ENCODE assay signal across 13 mouse cellular contexts in genomic region chr15:80742991-80743474, GRCm38 (mm10). TPM values are rescaled to one million over a fixed set of nuclear protein-coding genes. Genes with fewer than 3 reads are reported as not detected.
DNase-seq lines count a peak whose midpoint lies in the region; ATAC-seq and TF ChIP-seq lines count a peak whose summit lies in the region.
"Had no signal": no experiment of that assay in that cellular context is flagged by ENCODE, and none has a peak within 500 bp of the region (broad histone marks: within the 10 kb centered on the region; RNA-seq: fewer than 3 reads in every experiment).

No protein-coding gene starts in this region.

- no peak overlapping the region for H3K4me2 ChIP-seq in forebrain, embryonic 13.5 days
- H3K4me2 ChIP-seq in hindbrain, embryonic 11.5 days (replicated peaks; ENCODE audit: low read depth, low read length) = no peak overlapping the region
- H3K4me2 ChIP-seq: embryonic facial prominence, embryonic 13.5 days; limb, embryonic 13.5 days had no signal

- no peak overlapping the region for H3K9ac ChIP-seq in MEL (ENCODE audit: control insufficient read depth, low read depth, low read length, poor library complexity, severe bottlenecking)
- H3K9ac ChIP-seq in forebrain, embryonic 13.5 days = no peak overlapping the region
- no peak overlapping the region for H3K9ac ChIP-seq in hindbrain, embryonic 11.5 days (ENCODE audit: low read depth, low read length)
- H3K9ac ChIP-seq: embryonic facial prominence, embryonic 13.5 days; limb, embryonic 13.5 days had no signal

- TF ChIP-seq RAD21 in MEL (IDR thresholded peaks at IDR 0.05; ENCODE audit: low read depth, low read length) = no peak

- TF ChIP-seq POLR2A in MEL (IDR thresholded peaks at IDR 0.05; ENCODE audit: control insufficient read depth in 1 of 2, insufficient read depth in 1 of 2, low read depth in 1 of 2, low read length in 2 of 2, poor library complexity in 1 of 2) = no peak

- ATAC-seq in hematopoietic stem cell, adult 5-6 weeks (replicated peaks in 1 of 2; ENCODE audit: insufficient read depth in 1 of 2, low FRiP score in 2 of 2, low TSS enrichment in 1 of 2, low read depth in 1 of 2, poor library complexity in 2 of 2, severe bottlenecking in 2 of 2) = peak; percentile 58 to 81; a peak in 3 of 4 replicates
- ATAC-seq in monocyte, adult 5-6 weeks (replicated peaks; ENCODE audit: insufficient number of reproducible peaks, low FRiP score, low TSS enrichment, poor library complexity, severe bottlenecking) = peak; percentile 71
- ATAC-seq in forebrain, embryonic 13.5 days = no peak
- no peak for ATAC-seq in hindbrain, embryonic 11.5 days (ENCODE audit: low FRiP score)

- intact Hi-C loops in gastrocnemius, adult 2 months (cut with DNase I) = no loop called here
- intact Hi-C loops in gastrocnemius, postnatal 36 days (cut with DNase I) = no loop called here

- no peak for TF ChIP-seq EP300 in MEL (IDR thresholded peaks at IDR 0.05; ENCODE audit: low read depth in 1 of 2, low read length in 2 of 2)

- WGBS in forebrain, embryonic 13.5 days = 88% methylated on average over 3 of the region's 3 CpGs
- WGBS in hindbrain, embryonic 11.5 days = 92% methylated on average over 3 of the region's 3 CpGs

- no peaks in the 10 kb centered on the region; a peak in 1 of 4 replicates for H3K27me3 ChIP-seq in MEL (ENCODE audit: control insufficient read depth in 1 of 2, insufficient read depth in 2 of 2, low read length in 2 of 2)
- H3K27me3 ChIP-seq in forebrain, embryonic 13.5 days = no peaks in the 10 kb centered on the region
- H3K27me3 ChIP-seq in hindbrain, embryonic 11.5 days (ENCODE audit: control insufficient read depth, insufficient read depth, low read length) = no peaks in the 10 kb centered on the region
- H3K27me3 ChIP-seq: embryonic facial prominence, embryonic 13.5 days; limb, embryonic 13.5 days had no signal

- H3K9me3 ChIP-seq in MEL (replicated peaks; ENCODE audit: insufficient read depth, low read length) = no peaks in the 10 kb centered on the region
- H3K9me3 ChIP-seq in forebrain, embryonic 13.5 days (replicated peaks) = no peaks in the 10 kb centered on the region
- H3K9me3 ChIP-seq in hindbrain, embryonic 11.5 days (ENCODE audit: control insufficient read depth, low read length) = no peaks in the 10 kb centered on the region
- H3K9me3 ChIP-seq: embryonic facial prominence, embryonic 13.5 days; limb, embryonic 13.5 days had no signal

- peaks cover 0 to 41% of the 10 kb centered on the region in 2 experiments; a peak in 2 of 4 replicates for H3K36me3 ChIP-seq in MEL (ENCODE audit: control insufficient read depth in 1 of 2, insufficient read depth in 2 of 2, low read length in 2 of 2)
- H3K36me3 ChIP-seq in forebrain, embryonic 13.5 days (ENCODE audit: poor library complexity, severe bottlenecking) = no peaks in the 10 kb centered on the region
- H3K36me3 ChIP-seq in hindbrain, embryonic 11.5 days (ENCODE audit: control insufficient read depth, insufficient read depth, low read length) = no peaks in the 10 kb centered on the region
- H3K36me3 ChIP-seq: embryonic facial prominence, embryonic 13.5 days; limb, embryonic 13.5 days had no signal

- no peaks in the 10 kb centered on the region for H3K79me2 ChIP-seq in MEL (ENCODE audit: control insufficient read depth, insufficient read depth, low read length, poor library complexity)

- H3K27ac ChIP-seq in gastrocnemius, adult 2 months = peak overlapping the region; percentile 28; the same call in 1 of the 2 replicates
- peak overlapping the region; percentile 31; the same call in 1 of the 2 replicates for H3K27ac ChIP-seq in MEL (ENCODE audit: control insufficient read depth, low read depth, low read length)
- H3K27ac ChIP-seq in forebrain, embryonic 13.5 days = no peak overlapping the region
- no peak overlapping the region for H3K27ac ChIP-seq in hindbrain, embryonic 11.5 days (ENCODE audit: low read depth, low read length)
- H3K27ac ChIP-seq: embryonic facial prominence, embryonic 13.5 days; limb, embryonic 13.5 days had no signal

- TF ChIP-seq CTCF in gastrocnemius, adult 2 months (IDR thresholded peaks at IDR 0.05) = no peak
- TF ChIP-seq CTCF in MEL (IDR thresholded peaks at IDR 0.05 in 2 of 3, conservative IDR thresholded peaks at IDR 0.05 in 1 of 3; ENCODE audit: control insufficient read depth in 1 of 3, insufficient read depth in 1 of 3, low read depth in 2 of 3, low read length in 3 of 3, poor library complexity in 1 of 3, severe bottlenecking in 1 of 3) = no peak

- no peak overlapping the region for H3K4me3 ChIP-seq in gastrocnemius, adult 2 months
- H3K4me3 ChIP-seq in MEL (ENCODE audit: control insufficient read depth in 1 of 2, insufficient read depth in 1 of 2, low read depth in 2 of 2, low read length in 2 of 2) = no peak overlapping the region
- H3K4me3 ChIP-seq in forebrain, embryonic 13.5 days = no peak overlapping the region
- no peak overlapping the region for H3K4me3 ChIP-seq in hindbrain, embryonic 11.5 days (ENCODE audit: low read depth, low read length)
- H3K4me3 ChIP-seq: embryonic facial prominence, embryonic 13.5 days; limb, embryonic 13.5 days had no signal

- H3K4me1 ChIP-seq in MEL (ENCODE audit: control insufficient read depth in 1 of 2, insufficient read depth in 2 of 2, low read length in 2 of 2) = peaks cover 24 to 35% of the 10 kb centered on the region in 2 experiments
- H3K4me1 ChIP-seq in forebrain, embryonic 13.5 days = no peaks in the 10 kb centered on the region
- no peaks in the 10 kb centered on the region for H3K4me1 ChIP-seq in hindbrain, embryonic 11.5 days (replicated peaks; ENCODE audit: control insufficient read depth, insufficient read depth, low read length)
- H3K4me1 ChIP-seq: limb, embryonic 13.5 days had no signal

- no peak for DNase-seq in gastrocnemius, adult 2 months
- no peak for DNase-seq in gastrocnemius, postnatal 25 days
- peak; percentile 62 for DNase-seq in MEL (ENCODE audit: low read depth, low spot score)
- DNase-seq in gastrocnemius, postnatal 36 days = no peak
- DNase-seq in hindbrain, embryonic 11.5 days (ENCODE audit: low spot score) = no peak
- DNase-seq: adrenal gland, postnatal 10 days; kidney, adult 11 months; right cerebral cortex, postnatal 4 days had no signal

TF ChIP-seq in MEL, 35 proteins besides CTCF, POLR2A, EP300 and RAD21:
- no peak for TF ChIP-seq E2F4 (IDR thresholded peaks at IDR 0.05; ENCODE audit: borderline replicate concordance, low read depth, low read length)
- no peak for TF ChIP-seq ZKSCAN1 (IDR thresholded peaks at IDR 0.05; ENCODE audit: low read depth, low read length)
- no peak for TF ChIP-seq KAT2A (conservative IDR thresholded peaks at IDR 0.05; ENCODE audit: low read depth, low read length)
- TF ChIP-seq TBP (IDR thresholded peaks at IDR 0.05; ENCODE audit: low read depth, low read length) = no peak
- TF ChIP-seq JUND (IDR thresholded peaks at IDR 0.05; ENCODE audit: low read depth, low read length) = no peak
- no peak for TF ChIP-seq CHD2 (IDR thresholded peaks at IDR 0.05; ENCODE audit: low read length)
- no peak for TF ChIP-seq ZMIZ1 (IDR thresholded peaks at IDR 0.05; ENCODE audit: low read depth, low read length)
- TF ChIP-seq TAL1 (IDR thresholded peaks at IDR 0.05; ENCODE audit: low read length) = no peak
- no peak for TF ChIP-seq SIN3A (IDR thresholded peaks at IDR 0.05; ENCODE audit: low read length)
- TF ChIP-seq POLR2AphosphoS2 (IDR thresholded peaks at IDR 0.05; ENCODE audit: low read length) = no peak
- no peak for TF ChIP-seq SMC3 (IDR thresholded peaks at IDR 0.05; ENCODE audit: low read depth, low read length)
- TF ChIP-seq MYC (IDR thresholded peaks at IDR 0.05; ENCODE audit: low read depth, low read length) = no peak
- TF ChIP-seq GABPA (IDR thresholded peaks at IDR 0.05; ENCODE audit: low read depth, low read length) = no peak
- no peak for TF ChIP-seq ETS1 (IDR thresholded peaks at IDR 0.05; ENCODE audit: low read depth, low read length)
- no peak for TF ChIP-seq MEF2A (IDR thresholded peaks at IDR 0.05; ENCODE audit: extremely low read depth, insufficient replicate concordance, low read depth, low read length, poor library complexity, severe bottlenecking)
- no peak for TF ChIP-seq NELFE (IDR thresholded peaks at IDR 0.05; ENCODE audit: low read depth, low read length)
- no peak for TF ChIP-seq CHD1 (IDR thresholded peaks at IDR 0.05; ENCODE audit: low read depth, low read length)
- TF ChIP-seq MAFK (IDR thresholded peaks at IDR 0.05; ENCODE audit: borderline replicate concordance, low read depth, low read length) = no peak; the same call in 1 of the 2 replicates

RNA-seq across cellular contexts. Expression of gene Tnrc6b, which starts 31.9 kb away (rescaled TPM):
- 10 to 100 TPM; 48.5 to 55.6 TPM for total RNA-seq in gastrocnemius, adult 2 months (2021)
- total RNA-seq in gastrocnemius, postnatal 25 days (2021) = 10 to 100 TPM; 43.2 to 43.7 TPM
- 8.0 and 8.2 TPM in 2 replicates for total RNA-seq in MEL (2012; rRNA removed)
- 10 to 100 TPM in 1 of 2 experiments, 1 to 10 TPM in 1; 7.8 to 13.9 TPM for polyA plus RNA-seq in MEL (2012; ENCODE audit: insufficient read depth in 1 of 2, insufficient read length in 2 of 2, low read depth in 1 of 2, low replicate concordance in 2 of 2, missing spikeins in 1 of 2)
- 40.9 and 43.5 TPM in 2 replicates for total RNA-seq in hematopoietic stem cell, adult 5-6 weeks (2017)
- total RNA-seq in monocyte, adult 5-6 weeks (2017) = 42.3 to 110 TPM (median 48.2 TPM) in 3 replicates
- total RNA-seq in gastrocnemius, postnatal 36 days (2021) = 10 to 100 TPM; 38.3 to 51.1 TPM
- polyA plus RNA-seq in forebrain, embryonic 13.5 days (2015; fragmentation: Nextera tagmentation; extraction: Ambion mirVana) = 37.2 and 41.0 TPM in 2 replicates
- 20.1 and 24.9 TPM in 2 replicates for polyA plus RNA-seq in hindbrain, embryonic 11.5 days (2014; fragmentation: Nextera tagmentation; extraction: Ambion mirVana)

Comparison
In these comparisons a context has a peak if more than half of its experiments do, and no peak if none do; other contexts are left out.
1. H3K27ac ChIP-seq: peak in gastrocnemius, adult 2 months (single experiment) and MEL (single experiment); none in forebrain, embryonic 13.5 days (single experiment) and hindbrain, embryonic 11.5 days (single experiment).
2. ATAC-seq: peak in hematopoietic stem cell, adult 5-6 weeks (2 of 2) and monocyte, adult 5-6 weeks (single experiment); none in forebrain, embryonic 13.5 days (single experiment) and hindbrain, embryonic 11.5 days (single experiment).